Mouse (Mus musculus): Measurements from ENCODE around the gene Gm13030. TPM values are rescaled to one million over a fixed set of nuclear protein-coding genes. Genes with fewer than 3 reads are reported as not detected.

The Gm13030 gene
- total RNA-seq, 2 experiments from 2014 or later: not detected

Other genes with a start within 250 kb of the Gm13030 start
- not detected in 2 replicates for gene Vwa5b1, start 238.1 kb downstream of the Gm13030 start, total RNA-seq (2015; ENCODE audit: low replicate concordance)
- gene Vwa5b1, start 238.1 kb downstream of the Gm13030 start, total RNA-seq (2017; ENCODE audit: low replicate concordance): not detected in 2 replicates
- not detected in 2 replicates for gene Pla2g2c, start 149.2 kb downstream of the Gm13030 start, total RNA-seq (2015; ENCODE audit: low replicate concordance)
- gene Pla2g2c, start 149.2 kb downstream of the Gm13030 start, total RNA-seq (2017; ENCODE audit: low replicate concordance): not detected in 2 replicates
- not detected in 2 replicates for gene Ubxn10, start 136.8 kb downstream of the Gm13030 start, total RNA-seq (2015; ENCODE audit: low replicate concordance)
- not detected in 2 replicates for gene Ubxn10, start 136.8 kb downstream of the Gm13030 start, total RNA-seq (2017; ENCODE audit: low replicate concordance)
- gene Pla2g2f, start 116.3 kb downstream of the Gm13030 start, total RNA-seq (2015; ENCODE audit: low replicate concordance): not detected in 2 replicates
- gene Pla2g2f, start 116.3 kb downstream of the Gm13030 start, total RNA-seq (2017; ENCODE audit: low replicate concordance): not detected in 2 replicates
- not detected in 2 replicates for gene Pla2g2d, start 98.2 kb downstream of the Gm13030 start, total RNA-seq (2015; ENCODE audit: low replicate concordance)
- not detected in 2 replicates for gene Pla2g2d, start 98.2 kb downstream of the Gm13030 start, total RNA-seq (2017; ENCODE audit: low replicate concordance)
- not detected in 2 replicates for gene Pla2g5, start 10.5 kb downstream of the Gm13030 start, total RNA-seq (2015; ENCODE audit: low replicate concordance)
- not detected in 2 replicates for gene Pla2g5, start 10.5 kb downstream of the Gm13030 start, total RNA-seq (2017; ENCODE audit: low replicate concordance)
- not detected in 2 replicates for gene Pla2g2e, start 4.0 kb upstream of the Gm13030 start, total RNA-seq (2015; ENCODE audit: low replicate concordance)
- not detected in 2 replicates for gene Pla2g2e, start 4.0 kb upstream of the Gm13030 start, total RNA-seq (2017; ENCODE audit: low replicate concordance)
- gene Otud3, start 40.0 kb upstream of the Gm13030 start, total RNA-seq (2015; ENCODE audit: low replicate concordance): not detected in 2 replicates
- 0.13 and 0.83 TPM in 2 replicates for gene Otud3, start 40.0 kb upstream of the Gm13030 start, total RNA-seq (2017; ENCODE audit: low replicate concordance)
- not detected in 2 replicates for gene Rnf186, start 93.1 kb upstream of the Gm13030 start, total RNA-seq (2015; ENCODE audit: low replicate concordance)
- not detected in 2 replicates for gene Rnf186, start 93.1 kb upstream of the Gm13030 start, total RNA-seq (2017; ENCODE audit: low replicate concordance)
- 0.42 and 1.8 TPM in 2 replicates for gene Tmco4, start 98.9 kb upstream of the Gm13030 start, total RNA-seq (2015; ENCODE audit: low replicate concordance)
- gene Tmco4, start 98.9 kb upstream of the Gm13030 start, total RNA-seq (2017; ENCODE audit: low replicate concordance): 1.1 and 2.1 TPM in 2 replicates
- gene Htr6, start 201.6 kb upstream of the Gm13030 start, total RNA-seq (2015; ENCODE audit: low replicate concordance): not detected in 2 replicates
- gene Htr6, start 201.6 kb upstream of the Gm13030 start, total RNA-seq (2017; ENCODE audit: low replicate concordance): not detected in 2 replicates
- not detected in 2 replicates for gene Nbl1, start 219.0 kb upstream of the Gm13030 start, total RNA-seq (2015; ENCODE audit: low replicate concordance)
- not detected in 2 replicates for gene Nbl1, start 219.0 kb upstream of the Gm13030 start, total RNA-seq (2017; ENCODE audit: low replicate concordance)